ENCODE assay signal across 8 mouse cellular contexts in the genomic region with DNA sequence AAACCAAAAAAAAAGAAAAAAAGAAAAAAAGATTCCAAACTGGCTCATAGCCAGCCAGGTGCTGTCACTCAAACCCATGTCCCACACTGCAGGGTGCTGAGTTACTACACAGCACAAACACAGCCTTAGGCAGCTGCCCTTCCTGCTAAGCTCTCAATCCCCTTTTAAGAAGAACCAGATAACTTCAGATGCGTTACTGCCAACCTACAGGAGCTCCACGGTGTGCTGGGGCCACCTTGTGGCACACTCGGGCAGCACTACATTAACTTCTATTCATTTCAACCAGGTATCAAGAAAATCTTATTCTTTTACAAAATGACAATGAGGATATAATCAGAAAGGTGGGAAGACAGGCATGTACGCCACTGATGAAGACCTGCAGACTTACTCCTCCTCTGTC. TPM values are rescaled to one million over a fixed set of nuclear protein-coding genes. Genes with fewer than 3 reads are reported as not detected.
DNase-seq lines count a peak whose midpoint lies in the region; ATAC-seq and TF ChIP-seq lines count a peak whose summit lies in the region.

No protein-coding gene starts in this region.

- TF ChIP-seq EP300 in stomach, postnatal 0 days (optimal IDR thresholded peaks at IDR 0.05), result no peak

- H3K36me3 ChIP-seq in forebrain, embryonic 10.5 days (replicated peaks), result peaks cover 97% of the 10 kb centered on the region
- peaks cover 61% of the 10 kb centered on the region for H3K36me3 ChIP-seq in forebrain, embryonic 15.5 days
- peaks cover 70% of the 10 kb centered on the region for H3K36me3 ChIP-seq in midbrain, embryonic 13.5 days
- H3K36me3 ChIP-seq in stomach, postnatal 0 days (ENCODE audit: control insufficient read depth, insufficient read depth, low read length), result peaks cover 11% of the 10 kb centered on the region

- peaks cover 13% of the 10 kb centered on the region for H3K4me1 ChIP-seq in forebrain, embryonic 10.5 days
- no peaks in the 10 kb centered on the region for H3K4me1 ChIP-seq in forebrain, embryonic 15.5 days
- no peaks in the 10 kb centered on the region for H3K4me1 ChIP-seq in midbrain, embryonic 13.5 days (replicated peaks)
- H3K4me1 ChIP-seq in stomach, postnatal 0 days (replicated peaks; ENCODE audit: control insufficient read depth, insufficient read depth), result no peaks in the 10 kb centered on the region

- no peak for ATAC-seq in forebrain, embryonic 15.5 days (replicated peaks)
- peak; percentile 74; the same call in 1 of the 2 replicates for ATAC-seq in midbrain, embryonic 13.5 days
- peak; percentile 75 for ATAC-seq in stomach, postnatal 0 days (ENCODE audit: low FRiP score, low TSS enrichment)

- H3K27me3 ChIP-seq in forebrain, embryonic 10.5 days (ENCODE audit: poor library complexity, severe bottlenecking), result no peaks in the 10 kb centered on the region
- H3K27me3 ChIP-seq in forebrain, embryonic 15.5 days, result no peaks in the 10 kb centered on the region
- no peaks in the 10 kb centered on the region for H3K27me3 ChIP-seq in midbrain, embryonic 13.5 days
- no peaks in the 10 kb centered on the region for H3K27me3 ChIP-seq in stomach, postnatal 0 days (ENCODE audit: control insufficient read depth, insufficient read depth, low read length)

- no peak overlapping the region for H3K27ac ChIP-seq in forebrain, embryonic 10.5 days
- no peak overlapping the region for H3K27ac ChIP-seq in forebrain, embryonic 15.5 days (replicated peaks)
- no peak overlapping the region for H3K27ac ChIP-seq in midbrain, embryonic 13.5 days
- no peak overlapping the region for H3K27ac ChIP-seq in stomach, postnatal 0 days (replicated peaks)

- peak; percentile 95 for TF ChIP-seq CTCF in stomach, postnatal 0 days (IDR thresholded peaks at IDR 0.05; ENCODE audit: low read depth)

- DNase-seq in forebrain, embryonic 10.5 days (ENCODE audit: extremely low spot score, low spot score), result peak; percentile 27
- peak; percentile 78 for DNase-seq in 3T3-L1 (ENCODE audit: low read depth, low spot score)
- peak; percentile 64 for DNase-seq in ZHBTc4 (ENCODE audit: low read depth, low spot score)
- peak; percentile 35 to 66 for DNase-seq in frontal cortex, postnatal 36 days (ENCODE audit: low spot score in 2 of 2)
- DNase-seq in kidney, postnatal 25 days, result peak; percentile 64 to 65
- DNase-seq in stomach, postnatal 0 days (ENCODE audit: low spot score), result peak; percentile 68

- H3K4me3 ChIP-seq in forebrain, embryonic 10.5 days, result no peak overlapping the region
- no peak overlapping the region for H3K4me3 ChIP-seq in forebrain, embryonic 15.5 days
- H3K4me3 ChIP-seq in midbrain, embryonic 13.5 days (replicated peaks), result no peak overlapping the region
- H3K4me3 ChIP-seq in stomach, postnatal 0 days (ENCODE audit: low read depth, low read length), result no peak overlapping the region

- H3K4me2 ChIP-seq in forebrain, embryonic 15.5 days (replicated peaks), result no peak overlapping the region
- no peak overlapping the region for H3K4me2 ChIP-seq in midbrain, embryonic 13.5 days (replicated peaks)
- no peak overlapping the region for H3K4me2 ChIP-seq in stomach, postnatal 0 days (replicated peaks; ENCODE audit: low read depth)

- 48% methylated on average over 4 of the region's 4 CpGs for WGBS in forebrain, embryonic 10.5 days
- 40% methylated on average over 4 of the region's 4 CpGs for WGBS in forebrain, embryonic 15.5 days
- 38% methylated on average over 4 of the region's 4 CpGs for WGBS in midbrain, embryonic 13.5 days
- 29% methylated on average over 4 of the region's 4 CpGs for WGBS in stomach, postnatal 0 days

- H3K9me3 ChIP-seq in forebrain, embryonic 10.5 days, result no peaks in the 10 kb centered on the region
- H3K9me3 ChIP-seq in forebrain, embryonic 15.5 days, result no peaks in the 10 kb centered on the region
- no peaks in the 10 kb centered on the region for H3K9me3 ChIP-seq in midbrain, embryonic 13.5 days
- no peaks in the 10 kb centered on the region for H3K9me3 ChIP-seq in stomach, postnatal 0 days (ENCODE audit: control insufficient read depth, low read length)

- H3K9ac ChIP-seq in forebrain, embryonic 15.5 days (replicated peaks), result no peak overlapping the region
- H3K9ac ChIP-seq in midbrain, embryonic 13.5 days (replicated peaks), result no peak overlapping the region
- no peak overlapping the region for H3K9ac ChIP-seq in stomach, postnatal 0 days (ENCODE audit: low read length)

RNA-seq across cellular contexts. Expression of gene Prkrip1, which starts 12.0 kb away (rescaled TPM):
- polyA plus RNA-seq in forebrain, embryonic 10.5 days (2016; fragmentation: Nextera tagmentation; extraction: Ambion mirVana), result 62.3 and 69.2 TPM in 2 replicates
- 58.5 and 65.9 TPM in 2 replicates for polyA plus RNA-seq in forebrain, embryonic 15.5 days (2015; fragmentation: Nextera tagmentation; extraction: Ambion mirVana)
- 68.4 and 70.2 TPM in 2 replicates for polyA plus RNA-seq in midbrain, embryonic 13.5 days (2015; fragmentation: Nextera tagmentation; extraction: Ambion mirVana)
- polyA plus RNA-seq in stomach, postnatal 0 days (2015; fragmentation: Nextera tagmentation; extraction: Ambion mirVana), result 30.6 and 34.1 TPM in 2 replicates

RNA-seq across cellular contexts. Expression of gene Orai2, which starts 16.2 kb away (rescaled TPM):
- 7.4 and 7.5 TPM in 2 replicates for polyA plus RNA-seq in forebrain, embryonic 10.5 days (2016; fragmentation: Nextera tagmentation; extraction: Ambion mirVana)
- polyA plus RNA-seq in forebrain, embryonic 15.5 days (2015; fragmentation: Nextera tagmentation; extraction: Ambion mirVana), result 35.0 and 39.1 TPM in 2 replicates
- polyA plus RNA-seq in midbrain, embryonic 13.5 days (2015; fragmentation: Nextera tagmentation; extraction: Ambion mirVana), result 30.6 and 31.0 TPM in 2 replicates
- polyA plus RNA-seq in stomach, postnatal 0 days (2015; fragmentation: Nextera tagmentation; extraction: Ambion mirVana), result 6.7 and 7.2 TPM in 2 replicates

RNA-seq across cellular contexts. Expression of gene Alkbh4, which starts 50.8 kb away (rescaled TPM):
- polyA plus RNA-seq in forebrain, embryonic 10.5 days (2016; fragmentation: Nextera tagmentation; extraction: Ambion mirVana), result 24.4 and 25.6 TPM in 2 replicates
- 18.4 and 19.5 TPM in 2 replicates for polyA plus RNA-seq in forebrain, embryonic 15.5 days (2015; fragmentation: Nextera tagmentation; extraction: Ambion mirVana)
- polyA plus RNA-seq in midbrain, embryonic 13.5 days (2015; fragmentation: Nextera tagmentation; extraction: Ambion mirVana), result 23.0 and 23.6 TPM in 2 replicates
- 9.4 and 10.3 TPM in 2 replicates for polyA plus RNA-seq in stomach, postnatal 0 days (2015; fragmentation: Nextera tagmentation; extraction: Ambion mirVana)

RNA-seq across cellular contexts. Expression of gene Lrwd1, which starts 50.8 kb away (rescaled TPM):
- 64.3 and 64.8 TPM in 2 replicates for polyA plus RNA-seq in forebrain, embryonic 10.5 days (2016; fragmentation: Nextera tagmentation; extraction: Ambion mirVana)
- polyA plus RNA-seq in forebrain, embryonic 15.5 days (2015; fragmentation: Nextera tagmentation; extraction: Ambion mirVana), result 36.8 and 36.9 TPM in 2 replicates
- 31.7 and 33.8 TPM in 2 replicates for polyA plus RNA-seq in midbrain, embryonic 13.5 days (2015; fragmentation: Nextera tagmentation; extraction: Ambion mirVana)
- 8.5 and 9.2 TPM in 2 replicates for polyA plus RNA-seq in stomach, postnatal 0 days (2015; fragmentation: Nextera tagmentation; extraction: Ambion mirVana)

RNA-seq across cellular contexts. Expression of gene Sh2b2, which starts 59.6 kb away (rescaled TPM):
- 12.5 and 13.1 TPM in 2 replicates for polyA plus RNA-seq in forebrain, embryonic 10.5 days (2016; fragmentation: Nextera tagmentation; extraction: Ambion mirVana)
- polyA plus RNA-seq in forebrain, embryonic 15.5 days (2015; fragmentation: Nextera tagmentation; extraction: Ambion mirVana), result 29.0 and 30.0 TPM in 2 replicates
- polyA plus RNA-seq in midbrain, embryonic 13.5 days (2015; fragmentation: Nextera tagmentation; extraction: Ambion mirVana), result 20.3 and 25.6 TPM in 2 replicates
- polyA plus RNA-seq in stomach, postnatal 0 days (2015; fragmentation: Nextera tagmentation; extraction: Ambion mirVana), result 0.92 and 1.1 TPM in 2 replicates

Comparison
In these comparisons a context has a peak if more than half of its experiments do, and no peak if none do; other contexts are left out.
1. DNase-seq: peak in every context shown above with its lines; median percentile 78 in 3T3-L1; 68 in stomach, postnatal 0 days; 64 in kidney, postnatal 25 days; 64 in ZHBTc4; 50 in frontal cortex, postnatal 36 days; 27 in forebrain, embryonic 10.5 days.